31 mouse cellular contexts compared by ENCODE assay signal in the genomic region with DNA sequence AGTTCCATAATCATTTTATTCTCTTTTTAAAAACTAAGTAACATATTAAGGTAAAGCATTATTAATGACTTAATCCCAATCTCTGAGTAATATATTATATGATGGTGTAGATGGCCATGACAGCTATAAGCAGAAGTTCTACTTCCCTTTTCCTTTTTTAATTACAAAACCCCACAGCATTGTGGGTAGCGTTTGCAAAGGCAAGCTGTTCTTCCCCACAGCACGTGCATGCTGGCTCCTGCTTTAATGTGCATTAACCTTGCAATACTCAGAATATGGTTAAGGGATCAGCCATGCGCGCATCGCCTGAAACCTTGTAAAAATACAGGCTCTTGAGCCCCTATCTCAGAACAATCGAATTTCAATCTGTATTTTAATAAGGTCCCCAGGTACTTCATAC.
A peak's percentile ranks its signal among the peaks of the same experiment; 100 is the strongest.
DNase-seq lines count a peak whose midpoint lies in the region; ATAC-seq lines count a peak whose summit lies in the region.
"Had no signal": no experiment of that assay in that cellular context is flagged by ENCODE, and none has a peak within 500 bp of the region (broad histone marks: within the 10 kb centered on the region; RNA-seq: fewer than 3 reads in every experiment).

No protein-coding gene starts in this region.

- H3K27ac ChIP-seq in forebrain, embryonic 12.5 days: no peak overlapping the region
- H3K27ac ChIP-seq: embryonic facial prominence, embryonic 10.5 days; embryonic facial prominence, embryonic 13.5 days; gastrocnemius, adult 2 months; heart, embryonic 13.5 days; hindbrain, embryonic 10.5 days; hindbrain, embryonic 13.5 days had no signal

- peak; percentile 2 for DNase-seq in B cell, adult 2 months
- DNase-seq in MEL-GATA-1-ER (ENCODE audit: extremely low read depth, low read depth): peak; percentile 18
- peak; percentile 27 for DNase-seq in splenic B cell, adult 2 months (ENCODE audit: low read depth, low spot score)
- no peak for DNase-seq in cerebellum, postnatal 36 days
- DNase-seq in heart, postnatal 36 days: no peak
- DNase-seq: adrenal gland, adult 8-10 months; adrenal gland, postnatal 25 days; cerebellum, adult 18-20 months; cerebellum, adult 9-10 months; cerebellum, postnatal 14 days; embryo, embryonic 11 days; forebrain, postnatal 0 days; gastrocnemius, adult 2 months; gastrocnemius, postnatal 14 days; heart, adult 18-20 months; heart, postnatal 14 days; kidney, adult 18-20 months had no signal

- no peaks in the 10 kb centered on the region for H3K4me1 ChIP-seq in forebrain, embryonic 12.5 days
- H3K4me1 ChIP-seq: embryonic facial prominence, embryonic 10.5 days; embryonic facial prominence, embryonic 13.5 days; heart, embryonic 13.5 days; hindbrain, embryonic 10.5 days; hindbrain, embryonic 13.5 days had no signal

- peak; percentile 68 to 78; a peak in 3 of 4 replicates for ATAC-seq in hematopoietic stem cell, adult 5-6 weeks (replicated peaks in 1 of 2; ENCODE audit: insufficient read depth in 1 of 2, low FRiP score in 2 of 2, low TSS enrichment in 1 of 2, low read depth in 1 of 2, poor library complexity in 2 of 2, severe bottlenecking in 2 of 2)
- ATAC-seq in forebrain, embryonic 12.5 days (ENCODE audit: low FRiP score): no peak
- ATAC-seq: activated CD4-positive, CD25-positive, alpha-beta regulatory T cell, adult 4 months; forebrain, embryonic 14.5 days; forebrain, postnatal 0 days; hindbrain, embryonic 16.5 days; intestine, embryonic 16.5 days had no signal

- no peak overlapping the region for H3K4me2 ChIP-seq in forebrain, embryonic 12.5 days
- H3K4me2 ChIP-seq: embryonic facial prominence, embryonic 13.5 days; heart, embryonic 13.5 days; hindbrain, embryonic 13.5 days had no signal

- H3K36me3 ChIP-seq in splenic B cell, adult 2 months (ENCODE audit: control insufficient read depth, insufficient read depth, low read length, poor library complexity, severe bottlenecking): no peaks in the 10 kb centered on the region
- H3K36me3 ChIP-seq in forebrain, embryonic 12.5 days (replicated peaks): no peaks in the 10 kb centered on the region
- H3K36me3 ChIP-seq: embryonic facial prominence, embryonic 10.5 days; embryonic facial prominence, embryonic 13.5 days; G1E; heart, embryonic 13.5 days; hindbrain, embryonic 10.5 days; hindbrain, embryonic 13.5 days had no signal

- H3K27me3 ChIP-seq in splenic B cell, adult 2 months (ENCODE audit: control insufficient read depth, insufficient read depth, low read length, poor library complexity, severe bottlenecking): no peaks in the 10 kb centered on the region
- H3K27me3 ChIP-seq in forebrain, embryonic 12.5 days: no peaks in the 10 kb centered on the region
- H3K27me3 ChIP-seq: CH12.LX; embryonic facial prominence, embryonic 13.5 days; heart, embryonic 13.5 days; hindbrain, embryonic 13.5 days had no signal

- no peak overlapping the region for H3K4me3 ChIP-seq in forebrain, embryonic 12.5 days (replicated peaks)
- H3K4me3 ChIP-seq: embryonic facial prominence, embryonic 10.5 days; embryonic facial prominence, embryonic 13.5 days; erythroblast, embryonic 14.5 days; gastrocnemius, adult 2 months; heart, embryonic 13.5 days; hindbrain, embryonic 10.5 days; hindbrain, embryonic 13.5 days had no signal

- no peak overlapping the region for H3K9ac ChIP-seq in forebrain, embryonic 12.5 days
- H3K9ac ChIP-seq: embryonic facial prominence, embryonic 13.5 days; forebrain, postnatal 0 days; heart, embryonic 13.5 days; hindbrain, embryonic 13.5 days had no signal

- WGBS in forebrain, embryonic 12.5 days: 87% methylated on average over 6 of the region's 6 CpGs

- no peaks in the 10 kb centered on the region for H3K9me3 ChIP-seq in forebrain, embryonic 12.5 days
- H3K9me3 ChIP-seq: embryonic facial prominence, embryonic 10.5 days; embryonic facial prominence, embryonic 13.5 days; G1E; heart, embryonic 13.5 days; hindbrain, embryonic 10.5 days; hindbrain, embryonic 13.5 days had no signal

- intact Hi-C loops in heart, postnatal 36 days (cut with DNase I): no loop called here

Comparison
In these comparisons a context has a peak if more than half of its experiments do, and no peak if none do; other contexts are left out.
1. DNase-seq: peak in B cell, adult 2 months (2 of 2), MEL-GATA-1-ER (single experiment) and splenic B cell, adult 2 months (single experiment); none in cerebellum, postnatal 36 days (0 of 2) and heart, postnatal 36 days (0 of 2).